Mouse (Mus musculus) hindbrain, embryonic 14.5 days (tissue): Measurements from ENCODE around the gene Ubald1. TPM values are rescaled to one million over a fixed set of nuclear protein-coding genes. Genes with fewer than 3 reads are reported as not detected.
A peak's percentile ranks its signal among the peaks of the same experiment; 100 is the strongest.

Experiments
- ATAC-seq: fragments of 200-750 bp; cut with Nextera tagmentation; 2 replicates; pipeline ENCODE4 v1.8.0; 2017; ENCODE audit warnings: moderate number of reproducible peaks, mild to moderate bottlenecking, moderate TSS enrichment, moderate library complexity; ENCODE audit not compliant: low FRiP score
- DNase-seq: peaks from one replicate; pipeline ENCODE4 v3.0.0-alpha.2; 2015; ENCODE audit warnings: low spot score
- H3K27ac ChIP-seq: fragments of 300-500 bp; sonication (generic); 2 replicates; pipeline ENCODE4 v1.5.1; 2014; ENCODE audit warnings: mild to moderate bottlenecking, moderate library complexity
- H3K27me3 ChIP-seq: fragments of 300-500 bp; sonication (generic); 2 replicates; pipeline ENCODE4 v1.6.1; 2014; ENCODE audit warnings: mild to moderate bottlenecking, low read length, mixed read lengths; ENCODE audit not compliant: control insufficient read depth, insufficient read depth
- H3K36me3 ChIP-seq: fragments of 300-500 bp; sonication (generic); replicated peaks from 2 replicates; pipeline ENCODE4 v1.6.1; 2014; ENCODE audit not compliant: control insufficient read depth, insufficient read depth
- H3K4me1 ChIP-seq: fragments of 300-500 bp; sonication (generic); replicated peaks from 2 replicates; pipeline ENCODE4 v1.6.1; 2014; ENCODE audit warnings: antibody characterized with exemption, low read length, mixed read lengths; ENCODE audit not compliant: control insufficient read depth, insufficient read depth
- H3K4me2 ChIP-seq: fragments of 300-500 bp; sonication (generic); replicated peaks from 2 replicates; pipeline ENCODE4 v1.6.1; 2014; ENCODE audit warnings: mild to moderate bottlenecking, moderate library complexity
- H3K4me3 ChIP-seq: fragments of 300-500 bp; sonication (generic); replicated peaks from 2 replicates; pipeline ENCODE4 v1.5.1; 2014; ENCODE audit warnings: mild to moderate bottlenecking, low read length
- H3K9ac ChIP-seq: fragments of 300-500 bp; sonication (generic); 2 replicates; pipeline ENCODE4 v1.6.1; 2014
- H3K9me3 ChIP-seq: fragments of 300-500 bp; sonication (generic); 2 replicates; pipeline ENCODE4 v1.6.1; 2016; ENCODE audit warnings: low read length; ENCODE audit not compliant: control insufficient read depth
- WGBS: fragments of 180-500 bp; shearing (Covaris S2); extraction: QIAGEN DNeasy Blood & Tissue Kit; methylation state at CpG from one replicate; pipeline ENCODE4 v1.1.7; 2014; 5-methylcytosine and 5-hydroxymethylcytosine counted together
- polyA plus RNA-seq: library from polyadenylated mRNA; unstranded; fragments of >200 nt; fragmentation: Nextera tagmentation; extraction: Ambion mirVana; gene quantifications from 2 replicates; pipeline ENCODE4 v1.2.1, GENCODE M21; 2014

The Ubald1 gene
- polyA plus RNA-seq, 1 experiment from 2014 or later = 54.4 TPM

DNA sequence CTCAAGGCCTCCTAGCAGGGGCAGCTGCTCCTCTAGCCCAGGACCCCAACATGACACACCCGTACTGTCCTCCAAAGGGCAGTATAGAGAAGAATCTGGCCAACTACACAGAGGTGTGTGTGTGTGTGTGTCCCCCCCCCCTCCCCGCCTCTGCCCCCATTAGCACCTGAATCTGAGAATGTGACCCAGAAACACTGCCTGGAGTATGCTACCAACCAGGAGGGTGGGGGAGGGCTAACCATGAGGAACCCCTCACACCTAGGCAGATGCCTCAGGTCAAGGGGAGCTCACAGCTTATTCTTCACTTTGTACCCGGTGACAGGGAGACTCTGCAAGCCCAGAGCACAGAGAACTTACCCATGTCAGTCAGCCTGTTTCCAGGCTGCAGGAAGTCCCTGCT is 2.4 kb downstream of the Ubald1 start:
- DNase-seq (no peak), ATAC-seq (no peak)
- Histone ChIP-seq H3K4me1 (peaks cover 26% of the 10 kb centered on the region), H3K27me3 (no peaks in the 10 kb centered on the region), H3K4me3 (peak overlapping the region; percentile 87), H3K27ac (peak overlapping the region; percentile 98; the same call in 1 of the 2 replicates), H3K9ac (peak overlapping the region; percentile 87), H3K4me2 (peak overlapping the region; percentile 76), H3K36me3 (peaks cover 28% of the 10 kb centered on the region), H3K9me3 (no peaks in the 10 kb centered on the region)
- 78% methylated on average over 3 of the region's 3 CpGs for WGBS

GRCm38 (mm10) chr16:4877195-4877594 is 2.9 kb downstream of the Ubald1 start:
- Histone ChIP-seq H3K9me3 (no peaks in the 10 kb centered on the region), H3K4me2 (no peak overlapping the region), H3K9ac (peak overlapping the region; percentile 87; the same call in 1 of the 2 replicates), H3K4me1 (peaks cover 26% of the 10 kb centered on the region), H3K36me3 (peaks cover 28% of the 10 kb centered on the region), H3K27me3 (no peaks in the 10 kb centered on the region), H3K27ac (no peak overlapping the region), H3K4me3 (no peak overlapping the region)
- WGBS = 82% methylated on average over 4 of the region's 4 CpGs
- ATAC-seq = no peak
- no peak for DNase-seq

DNA sequence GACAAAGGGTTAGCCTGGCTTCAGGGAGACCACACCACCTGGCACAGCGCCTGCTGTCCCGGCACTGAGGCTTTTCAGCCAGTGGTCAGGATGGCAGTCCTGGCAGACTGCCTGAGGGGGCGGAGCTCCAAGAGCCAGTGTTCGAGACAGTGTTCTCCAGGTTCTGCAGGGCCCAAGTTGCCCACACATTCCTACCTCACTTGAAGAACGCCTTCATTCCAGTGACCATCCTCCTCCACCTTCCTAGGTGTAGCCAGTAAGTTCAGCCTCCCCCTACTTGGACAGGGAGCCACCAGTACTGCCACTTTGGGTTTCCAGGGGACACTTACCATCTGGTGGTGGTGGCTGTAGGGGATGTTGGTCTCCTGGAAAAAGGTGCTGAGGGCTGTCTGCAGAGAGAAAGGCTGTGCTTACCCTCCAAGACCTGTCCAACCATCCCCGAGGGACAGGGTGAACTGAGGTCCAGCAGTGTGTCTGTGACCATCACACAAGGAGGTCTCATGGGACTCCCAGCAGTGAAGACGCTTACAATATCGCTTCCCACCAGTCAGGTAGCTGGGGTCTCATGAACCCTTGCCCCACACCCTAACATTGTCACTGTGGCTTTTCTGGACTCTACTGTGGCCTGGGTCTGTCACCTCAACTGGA is 4.0 kb downstream of the Ubald1 start:
- Histone ChIP-seq H3K9ac (no peak overlapping the region), H3K36me3 (peaks cover 28% of the 10 kb centered on the region), H3K9me3 (no peaks in the 10 kb centered on the region), H3K27me3 (no peaks in the 10 kb centered on the region), H3K27ac (no peak overlapping the region; the same call in 1 of the 2 replicates), H3K4me2 (no peak overlapping the region), H3K4me1 (peaks cover 19% of the 10 kb centered on the region), H3K4me3 (no peak overlapping the region)
- DNase-seq = peak; percentile 54
- 74% methylated on average over 8 of the region's 8 CpGs for WGBS
- ATAC-seq = no peak

- ATAC-seq (no peak), DNase-seq (no peak)
- Histone ChIP-seq H3K9me3 (no peaks in the 10 kb centered on the region), H3K4me3 (no peak overlapping the region), H3K4me1 (peaks cover 16% of the 10 kb centered on the region), H3K36me3 (peaks cover 28% of the 10 kb centered on the region), H3K27me3 (no peaks in the 10 kb centered on the region), H3K4me2 (no peak overlapping the region), H3K27ac (no peak overlapping the region; the same call in 1 of the 2 replicates), H3K9ac (no peak overlapping the region)
- WGBS = 83% methylated on average over 23 of the region's 23 CpGs
Measured at GRCm38 (mm10) chr16:4875198-4876032, 4.7 kb downstream of the Ubald1 start.

DNA sequence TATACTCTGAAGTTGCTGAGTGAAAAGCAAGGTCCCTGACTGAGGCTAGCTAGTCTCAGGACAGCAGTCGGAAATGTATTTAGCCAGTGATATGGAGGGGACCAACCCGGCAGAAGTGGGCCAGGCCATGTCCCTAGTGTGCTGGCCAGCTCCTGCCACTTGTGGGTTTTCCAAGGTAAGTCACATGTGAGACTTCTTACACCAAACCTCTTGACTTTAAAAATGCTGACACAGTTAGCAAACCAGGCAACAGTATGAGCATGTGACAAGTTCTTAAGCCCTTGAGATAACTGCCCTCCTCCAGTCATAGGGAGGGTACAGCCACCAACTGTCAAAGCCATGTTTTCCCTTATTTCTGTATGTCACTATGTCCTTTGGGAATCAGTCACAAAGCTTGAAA is 8.2 kb downstream of the Ubald1 start:
- Histone ChIP-seq H3K4me1 (no peaks in the 10 kb centered on the region; the same call in 1 of the 2 replicates), H3K36me3 (peaks cover 44% of the 10 kb centered on the region), H3K4me3 (no peak overlapping the region), H3K9ac (no peak overlapping the region), H3K27ac (no peak overlapping the region), H3K4me2 (no peak overlapping the region), H3K27me3 (no peaks in the 10 kb centered on the region), H3K9me3 (no peaks in the 10 kb centered on the region)
- DNase-seq (no peak), ATAC-seq (no peak)
- 82% methylated on average over 2 of the region's 2 CpGs for WGBS

- H3K9me3 ChIP-seq = no peaks in the 10 kb centered on the region
- no peak overlapping the region for H3K9ac ChIP-seq
- ATAC-seq (no peak), DNase-seq (no peak)
- peaks cover 32% of the 10 kb centered on the region for H3K36me3 ChIP-seq
- H3K27ac ChIP-seq = no peak overlapping the region
- 91% methylated on average over 5 of the region's 5 CpGs for WGBS
- H3K4me2 ChIP-seq = no peak overlapping the region
- no peaks in the 10 kb centered on the region for H3K4me1 ChIP-seq
- H3K4me3 ChIP-seq = no peak overlapping the region
- no peaks in the 10 kb centered on the region for H3K27me3 ChIP-seq
Measured at GRCm38 (mm10) chr16:4870490-4870889, 9.6 kb downstream of the Ubald1 start.

DNA sequence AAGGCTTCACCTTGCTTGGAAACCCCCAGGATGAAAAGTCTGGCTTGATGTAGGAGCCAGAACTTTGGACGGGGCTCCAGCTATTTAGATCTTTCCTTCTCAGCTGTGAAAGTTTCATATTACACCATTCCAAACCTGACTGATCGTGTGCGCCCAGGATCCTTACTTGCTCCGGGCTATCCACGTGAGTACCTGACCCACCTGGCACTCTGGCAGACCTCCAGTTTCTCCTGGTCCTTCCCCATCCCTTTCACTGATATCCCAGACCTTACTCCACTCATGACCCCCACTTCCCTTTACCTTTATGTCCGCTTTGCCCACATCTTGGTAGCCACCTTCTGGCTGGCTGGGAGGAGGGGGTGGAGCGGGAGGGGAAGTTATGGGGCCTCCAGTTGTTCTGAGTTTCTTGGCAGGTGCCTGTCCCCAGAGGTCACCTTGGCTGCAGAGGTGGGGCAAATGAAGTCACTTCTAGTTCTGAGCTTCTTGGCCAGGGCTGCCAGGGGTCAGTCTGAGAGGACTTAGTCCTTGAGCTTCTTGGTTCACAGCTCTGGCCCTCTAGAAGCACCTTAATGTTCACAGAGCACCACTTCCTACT is 13.9 kb downstream of the Ubald1 start:
- no peak overlapping the region for H3K9ac ChIP-seq
- DNase-seq (no peak), ATAC-seq (no peak)
- H3K27me3 ChIP-seq = no peaks in the 10 kb centered on the region
- H3K4me2 ChIP-seq = no peak overlapping the region
- H3K4me1 ChIP-seq = no peaks in the 10 kb centered on the region
- H3K4me3 ChIP-seq = no peak overlapping the region
- WGBS = 79% methylated on average over 7 of the region's 7 CpGs
- H3K27ac ChIP-seq = no peak overlapping the region
- H3K9me3 ChIP-seq = no peaks in the 10 kb centered on the region
- peaks cover 16% of the 10 kb centered on the region for H3K36me3 ChIP-seq

- Histone ChIP-seq H3K9me3 (no peaks in the 10 kb centered on the region), H3K4me2 (no peak overlapping the region), H3K27ac (no peak overlapping the region), H3K9ac (no peak overlapping the region), H3K36me3 (peaks cover under 1% of the 10 kb centered on the region; the same call in 1 of the 2 replicates), H3K27me3 (no peaks in the 10 kb centered on the region), H3K4me3 (no peak overlapping the region), H3K4me1 (no peaks in the 10 kb centered on the region)
- WGBS = 87% methylated on average over 8 of the region's 8 CpGs
- ATAC-seq = no peak
- DNase-seq = no peak
Measured at GRCm38 (mm10) chr16:4863742-4864141, 16.4 kb downstream of the Ubald1 start.

DNA sequence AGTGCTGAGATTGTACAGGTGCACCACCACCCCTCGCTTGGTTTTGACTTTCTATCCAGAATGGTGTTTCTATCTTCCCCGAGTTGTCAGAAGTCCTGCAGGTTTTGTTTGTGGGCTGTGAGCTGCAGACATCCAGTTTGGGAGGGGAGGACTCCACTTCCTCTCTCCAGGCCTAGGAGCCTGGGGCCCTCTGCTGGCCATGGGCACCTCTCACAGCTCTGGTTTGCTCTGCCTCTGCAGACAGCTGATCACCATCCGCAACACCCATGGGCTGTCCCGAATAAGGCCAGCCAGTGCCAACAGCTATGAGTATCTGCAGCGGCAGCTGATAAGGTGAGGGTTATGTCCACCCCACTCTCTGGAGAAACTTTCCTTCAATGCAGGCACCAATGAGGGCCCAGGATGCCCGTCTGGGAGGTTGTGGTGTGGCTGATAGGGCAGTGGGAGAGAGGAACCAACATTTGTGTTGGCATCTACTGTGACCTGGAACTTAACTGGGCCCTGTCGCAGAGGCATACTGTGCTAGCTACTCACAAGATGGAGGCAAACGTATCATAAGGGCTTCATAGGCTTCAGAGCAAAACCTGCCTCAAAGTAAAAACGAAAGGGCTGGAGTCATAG is 17.1 kb downstream of the Ubald1 start:
- H3K4me2 ChIP-seq = no peak overlapping the region
- no peaks in the 10 kb centered on the region for H3K36me3 ChIP-seq
- H3K27ac ChIP-seq = no peak overlapping the region
- 58% methylated on average over 9 of the region's 9 CpGs for WGBS
- H3K4me3 ChIP-seq = no peak overlapping the region
- H3K9me3 ChIP-seq = no peaks in the 10 kb centered on the region
- no peaks in the 10 kb centered on the region for H3K27me3 ChIP-seq
- DNase-seq (peak; percentile 50), ATAC-seq (peak; percentile 55; the same call in 1 of the 2 replicates)
- no peak overlapping the region for H3K9ac ChIP-seq
- H3K4me1 ChIP-seq = no peaks in the 10 kb centered on the region
